Mouse (Mus musculus): ENCODE data around the gene Hmgcll1.

The Hmgcll1 gene

GRCm38 (mm10) chr9:76014631-76015531 is at the start of gene Hmgcll1:
Gene Hmgcll1 (plus strand): TSS chr9:76014855.
- DNase-seq (ENCODE audit: low read depth, low spot score) = no peak

GRCm38 (mm10) chr9:75980097-75980496 is 34.6 kb upstream of the Hmgcll1 start:
- DNase-seq (ENCODE audit: low read depth, low spot score) = no peak

GRCm38 (mm10) chr9:75981139-75981538 is 33.5 kb upstream of the Hmgcll1 start:
- no peak for DNase-seq (ENCODE audit: low read depth, low spot score)

GRCm38 (mm10) chr9:75989491-75989890 is 25.2 kb upstream of the Hmgcll1 start:
- DNase-seq (ENCODE audit: low read depth, low spot score) = no peak

- no peak for DNase-seq (ENCODE audit: low read depth, low spot score)
These were observed 15.8 kb upstream of the Hmgcll1 start for GRCm38 (mm10) chr9:75998791-75999350.

- no peak for DNase-seq (ENCODE audit: low read depth, low spot score)
These were observed 13.5 kb upstream of the Hmgcll1 start for GRCm38 (mm10) chr9:76000876-76001858.

GRCm38 (mm10) chr9:76003066-76003465 is 11.6 kb upstream of the Hmgcll1 start:
- no peak for DNase-seq (ENCODE audit: low read depth, low spot score)

- peak; percentile 45 for DNase-seq (ENCODE audit: low read depth, low spot score)
These were observed 11.0 kb upstream of the Hmgcll1 start for GRCm38 (mm10) chr9:76003637-76004036.

GRCm38 (mm10) chr9:76007342-76007970 is 7.2 kb upstream of the Hmgcll1 start:
- DNase-seq (ENCODE audit: low read depth, low spot score) = peak; percentile 63

GRCm38 (mm10) chr9:76013789-76014188 is 866 bp upstream of the Hmgcll1 start:
- no peak for DNase-seq (ENCODE audit: low read depth, low spot score)

GRCm38 (mm10) chr9:76015971-76016370 is 1.3 kb downstream of the Hmgcll1 start:
- DNase-seq (ENCODE audit: low read depth, low spot score) = no peak

GRCm38 (mm10) chr9:76016506-76016905 is 1.9 kb downstream of the Hmgcll1 start:
- no peak for DNase-seq (ENCODE audit: low read depth, low spot score)

GRCm38 (mm10) chr9:76023551-76023973 is 8.9 kb downstream of the Hmgcll1 start:
- DNase-seq (ENCODE audit: low read depth, low spot score) = no peak

GRCm38 (mm10) chr9:76024277-76025246 is 9.9 kb downstream of the Hmgcll1 start:
- DNase-seq (ENCODE audit: low read depth, low spot score) = no peak

GRCm38 (mm10) chr9:76029471-76030199 is 15.0 kb downstream of the Hmgcll1 start:
- no peak for DNase-seq (ENCODE audit: low read depth, low spot score)

GRCm38 (mm10) chr9:76035058-76035457 is 20.4 kb downstream of the Hmgcll1 start:
- DNase-seq (ENCODE audit: low read depth, low spot score) = no peak

- no peak for DNase-seq (ENCODE audit: low read depth, low spot score)
These were observed 23.9 kb downstream of the Hmgcll1 start for GRCm38 (mm10) chr9:76038327-76039103.

GRCm38 (mm10) chr9:76039711-76040110 is 25.1 kb downstream of the Hmgcll1 start:
- no peak for DNase-seq (ENCODE audit: low read depth, low spot score)

- DNase-seq (ENCODE audit: low read depth, low spot score) = no peak
These were observed 28.7 kb downstream of the Hmgcll1 start for GRCm38 (mm10) chr9:76043341-76043740.

All from mesoderm, embryonic 11.5 days (tissue).